Mouse (Mus musculus): Measurements from ENCODE around the gene Polr2a.
"Not testable (repeated sequence)": the region's sequence is repeated elsewhere in the genome, so short reads cannot be mapped to it uniquely, and the experiment has no call there.

DNA sequence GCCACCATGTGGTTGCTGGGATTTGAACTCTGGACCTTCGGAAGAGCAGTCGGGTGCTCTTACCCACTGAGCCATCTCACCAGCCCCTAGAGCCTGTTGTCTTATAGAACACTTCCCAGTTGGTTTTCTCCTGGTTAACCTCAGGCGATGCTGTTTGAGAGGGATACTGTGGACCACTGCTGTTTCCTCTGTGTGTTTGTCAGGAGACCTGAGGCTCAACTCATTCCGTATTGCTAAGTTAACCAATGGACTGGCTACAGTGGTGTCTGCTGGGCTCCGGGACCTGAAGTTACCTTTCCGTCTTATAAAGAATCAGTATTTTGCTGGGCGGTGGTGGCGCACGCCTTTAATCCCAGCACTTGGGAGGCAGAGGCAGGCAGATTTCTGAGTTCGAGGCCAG is 55.6 kb downstream of the Polr2a start:
- TF ChIP-seq EP300, CTCF (IDR thresholded peaks at IDR 0.05; ENCODE audit: low read depth): not testable (repeated sequence)
